Mouse (Mus musculus) left cerebral cortex, adult 18-20 months (tissue): ENCODE measurements around the gene Rpn1. TPM values are rescaled to one million over a fixed set of nuclear protein-coding genes. Genes with fewer than 3 reads are reported as not detected.
A peak's percentile ranks its signal among the peaks of the same experiment; 100 is the strongest.

ENCODE experiments used
- DNase-seq, 2 experiments: peaks; one replicate each; pipeline ENCODE4 v3.0.0; 2021 to 2022; ENCODE audit warnings: low spot score in 2 of 2, mixed read lengths in 1 of 2
- total RNA-seq, 2 experiments: library from RNA; stranded (reverse); gene quantifications; 2 replicates each; pipeline ENCODE4 v1.2.3; 2021

Rpn1 gene
- total RNA-seq, 2 experiments from 2014 or later, result 174 to 187 TPM

GRCm38 (mm10) chr6:88064072-88064642 lies 20.1 kb upstream of the Rpn1 start:
- no peak for DNase-seq

GRCm38 (mm10) chr6:88065116-88065515 lies 19.2 kb upstream of the Rpn1 start:
- no peak for DNase-seq

GRCm38 (mm10) chr6:88065968-88066367 lies 18.3 kb upstream of the Rpn1 start:
- DNase-seq, result no peak

- no peak for DNase-seq
These were observed 16.6 kb upstream of the Rpn1 start for GRCm38 (mm10) chr6:88067722-88068121.

- no peak for DNase-seq
These were observed 15.5 kb upstream of the Rpn1 start for GRCm38 (mm10) chr6:88068739-88069138.

GRCm38 (mm10) chr6:88070468-88070867 lies 13.8 kb upstream of the Rpn1 start:
- no peak for DNase-seq

GRCm38 (mm10) chr6:88071216-88071615 lies 13.1 kb upstream of the Rpn1 start:
- DNase-seq, result no peak

- DNase-seq, result peak; percentile 94 to 96
These were observed 9.3 kb upstream of the Rpn1 start for GRCm38 (mm10) chr6:88074752-88075554.

- no peak for DNase-seq
These were observed 8.2 kb upstream of the Rpn1 start for GRCm38 (mm10) chr6:88075960-88076517.

- no peak for DNase-seq
These were observed 1.2 kb upstream of the Rpn1 start for GRCm38 (mm10) chr6:88083095-88083494.

- DNase-seq, result no peak
These were observed 610 bp upstream of the Rpn1 start for GRCm38 (mm10) chr6:88083672-88084071.

GRCm38 (mm10) chr6:88088971-88089370 lies 4.7 kb downstream of the Rpn1 start:
- DNase-seq, result no peak

GRCm38 (mm10) chr6:88095377-88095776 lies 11.1 kb downstream of the Rpn1 start:
- no peak for DNase-seq

- peak; percentile 40 to 60 for DNase-seq
These were observed 17.8 kb downstream of the Rpn1 start for GRCm38 (mm10) chr6:88102096-88102495.

- peak; percentile 93 to 96 for DNase-seq
These were observed 21.7 kb downstream of the Rpn1 start for GRCm38 (mm10) chr6:88105783-88106611.

GRCm38 (mm10) chr6:88106612-88107123 lies 22.4 kb downstream of the Rpn1 start:
- DNase-seq, result no peak

- DNase-seq, result no peak
These were observed 23.6 kb downstream of the Rpn1 start for GRCm38 (mm10) chr6:88107661-88108535.

- DNase-seq, result peak; percentile 41 to 70
These were observed 28.9 kb downstream of the Rpn1 start for GRCm38 (mm10) chr6:88113139-88113538.

GRCm38 (mm10) chr6:88114414-88114813 lies 30.1 kb downstream of the Rpn1 start:
- DNase-seq, result no peak
